Mouse (Mus musculus) erythroblast, embryonic 14.5 days (primary cell): ENCODE measurements around the gene Eif4e1b.

Experiments
- GATA1 ChIP-seq: IDR thresholded peaks from 2 replicates; pipeline ENCODE4 v1.6.1; 2012; ENCODE audit warnings: low read length, inconsistent platforms, mixed read lengths
- TAL1 ChIP-seq: IDR thresholded peaks from 3 replicates; pipeline ENCODE4 v1.6.1; 2012; ENCODE audit warnings: low read length, inconsistent platforms, mixed read lengths

DNA sequence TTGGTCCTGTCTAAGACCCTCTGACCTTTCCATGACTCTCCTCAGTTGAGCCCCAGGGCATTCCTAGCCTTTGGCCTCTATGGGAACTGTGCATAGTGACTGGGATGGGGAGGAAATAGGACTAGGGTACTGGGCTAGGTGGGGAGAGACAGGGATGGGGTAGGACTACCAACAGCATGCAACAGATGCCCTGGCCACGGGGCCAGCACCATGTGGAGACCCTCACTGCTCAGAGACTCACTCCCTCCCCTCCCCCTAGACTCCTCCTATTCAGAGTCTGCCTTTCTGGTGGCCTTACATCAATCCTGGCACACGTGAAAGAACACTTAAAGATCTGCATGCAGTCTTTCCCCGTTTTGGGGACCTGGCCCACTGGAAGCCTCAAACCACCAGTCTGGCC, 46.9 kb upstream of the Eif4e1b start:
- TF ChIP-seq GATA1 (no peak), TAL1 (no peak)
